Mouse (Mus musculus) 416B (cell line): Measurements from ENCODE around the gene Kmt2d.

Source experiments
- DNase-seq: peaks from one replicate; pipeline ENCODE4 v3.0.0; 2011; ENCODE audit warnings: low read depth

Gene Kmt2d

DNA sequence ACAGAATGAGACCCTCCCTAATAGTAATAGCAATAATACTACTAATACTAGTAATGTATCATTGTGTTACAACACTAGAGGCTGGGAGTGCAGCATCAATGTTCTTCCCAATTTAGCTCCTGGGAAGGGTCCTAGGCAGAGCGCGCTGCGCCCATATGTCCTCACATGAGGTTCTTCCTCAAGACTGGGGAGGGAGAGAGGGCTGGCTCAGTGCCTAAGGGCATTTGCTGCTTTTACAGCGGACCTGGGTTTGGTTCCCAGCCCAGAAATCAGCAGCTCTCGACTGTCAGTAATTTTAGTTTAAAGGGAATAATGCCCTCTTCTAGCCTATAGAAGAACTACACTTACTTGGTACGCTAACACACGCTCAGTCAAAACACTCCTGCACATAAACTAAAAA, 16.5 kb upstream of the Kmt2d start:
- DNase-seq = no peak

GRCm38 (mm10) chr15:98886667-98887387, 15.8 kb upstream of the Kmt2d start:
- no peak for DNase-seq

GRCm38 (mm10) chr15:98884106-98884505, 13.1 kb upstream of the Kmt2d start:
- DNase-seq = no peak

DNA sequence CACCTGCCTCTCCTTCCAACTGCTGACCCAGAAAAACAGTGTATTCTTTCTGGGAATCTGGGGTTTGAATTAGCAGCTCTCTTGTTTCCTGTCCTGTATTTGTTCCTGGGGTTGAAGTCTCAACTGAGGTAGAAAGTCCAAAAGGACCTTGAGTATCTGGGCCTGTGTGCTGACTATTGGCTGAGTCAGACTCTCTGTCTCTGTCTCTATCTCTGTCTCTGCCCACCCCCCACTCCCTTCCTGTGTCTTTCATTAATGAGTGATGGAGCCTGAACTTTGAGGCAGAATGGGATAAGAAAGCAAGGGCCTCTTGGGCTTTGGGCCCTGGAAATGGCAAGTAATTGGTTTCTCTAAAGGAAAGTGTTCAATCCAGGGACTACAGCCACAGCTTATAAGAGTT, 12.7 kb upstream of the Kmt2d start:
- no peak for DNase-seq

DNA sequence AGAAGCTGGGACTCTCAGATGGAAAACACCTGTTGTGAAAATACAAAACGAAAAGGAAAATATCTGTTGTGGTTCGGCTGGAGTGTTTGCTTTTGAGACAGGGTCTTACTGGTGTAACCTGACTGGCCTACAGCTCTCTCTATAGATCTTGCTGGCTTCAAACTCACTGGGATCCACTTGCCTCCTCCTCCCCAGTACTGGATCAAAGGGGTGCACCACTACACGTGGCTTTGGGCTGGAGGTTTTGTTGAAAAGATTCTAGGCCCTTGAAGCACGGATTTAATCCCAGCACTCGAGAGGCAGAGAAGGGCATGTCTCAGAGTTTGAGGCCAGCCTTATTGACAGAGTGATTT, 10.6 kb upstream of the Kmt2d start:
- no peak for DNase-seq

GRCm38 (mm10) chr15:98880978-98881655, 10.1 kb upstream of the Kmt2d start:
- peak; percentile 99 for DNase-seq

DNA sequence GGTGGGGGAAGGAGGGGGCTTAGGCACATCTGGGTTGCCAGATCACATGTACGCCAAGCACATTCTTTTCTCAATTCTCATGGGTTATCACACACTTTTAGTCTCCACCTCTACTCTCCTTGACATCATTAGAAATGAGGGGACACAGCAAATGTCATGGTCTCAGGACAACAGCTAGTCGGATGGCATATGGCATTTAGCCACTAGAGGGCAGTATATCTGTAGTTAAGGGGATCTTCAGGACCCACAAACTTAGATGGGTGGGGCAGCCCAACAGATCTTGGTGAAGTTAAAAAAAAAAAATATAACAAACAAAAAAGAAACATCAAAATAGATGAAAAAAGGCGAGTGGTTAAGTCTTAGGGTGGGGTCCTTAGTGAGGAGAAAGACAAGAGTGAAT, 6.3 kb upstream of the Kmt2d start:
- DNase-seq = peak; percentile 87

GRCm38 (mm10) chr15:98871916-98872888, 1.2 kb upstream of the Kmt2d start:
- DNase-seq = peak; percentile 96

DNA sequence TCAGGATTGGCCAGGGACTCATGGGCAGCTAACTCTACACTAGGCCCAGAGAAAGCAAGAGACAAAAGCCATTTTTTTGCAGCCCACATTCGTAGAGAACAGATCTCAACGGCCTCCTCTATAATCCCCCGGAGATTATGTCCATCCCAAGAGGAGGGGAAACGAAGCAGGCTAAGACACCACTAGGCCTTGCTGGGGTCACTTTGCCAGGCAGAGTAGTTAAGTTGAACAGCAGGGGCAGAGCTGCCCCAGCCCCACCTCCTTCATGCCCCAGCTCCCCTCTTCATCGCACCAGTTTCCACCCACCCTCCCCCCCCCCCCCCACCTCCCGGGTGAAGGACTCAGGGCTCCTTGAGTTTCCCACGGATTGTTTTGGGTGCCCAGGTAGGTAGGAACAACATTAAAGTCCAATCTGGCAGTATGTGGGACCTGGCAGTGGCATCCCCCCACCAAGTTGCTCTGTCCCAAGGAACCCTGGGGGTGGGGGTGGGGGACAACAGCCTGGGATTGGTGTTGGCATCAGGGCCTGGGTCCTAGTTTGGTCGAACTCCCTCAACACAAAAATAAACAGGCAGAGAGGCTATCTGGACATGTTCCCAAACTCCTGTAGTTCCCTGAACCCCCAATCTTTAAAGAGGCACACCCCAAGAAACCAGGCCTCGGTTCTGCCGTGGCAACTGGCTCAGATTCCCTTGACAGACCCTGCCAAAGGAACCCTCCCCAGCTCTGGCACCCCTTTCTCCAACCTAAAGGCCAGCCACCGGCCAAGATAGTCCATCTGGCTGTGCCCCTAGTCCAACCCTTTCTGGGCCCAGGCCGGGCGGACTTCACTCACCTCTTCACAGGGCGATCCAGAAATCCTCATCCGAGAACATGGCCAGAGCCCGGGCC, 580 bp downstream of the Kmt2d start:
- no peak for DNase-seq

DNA sequence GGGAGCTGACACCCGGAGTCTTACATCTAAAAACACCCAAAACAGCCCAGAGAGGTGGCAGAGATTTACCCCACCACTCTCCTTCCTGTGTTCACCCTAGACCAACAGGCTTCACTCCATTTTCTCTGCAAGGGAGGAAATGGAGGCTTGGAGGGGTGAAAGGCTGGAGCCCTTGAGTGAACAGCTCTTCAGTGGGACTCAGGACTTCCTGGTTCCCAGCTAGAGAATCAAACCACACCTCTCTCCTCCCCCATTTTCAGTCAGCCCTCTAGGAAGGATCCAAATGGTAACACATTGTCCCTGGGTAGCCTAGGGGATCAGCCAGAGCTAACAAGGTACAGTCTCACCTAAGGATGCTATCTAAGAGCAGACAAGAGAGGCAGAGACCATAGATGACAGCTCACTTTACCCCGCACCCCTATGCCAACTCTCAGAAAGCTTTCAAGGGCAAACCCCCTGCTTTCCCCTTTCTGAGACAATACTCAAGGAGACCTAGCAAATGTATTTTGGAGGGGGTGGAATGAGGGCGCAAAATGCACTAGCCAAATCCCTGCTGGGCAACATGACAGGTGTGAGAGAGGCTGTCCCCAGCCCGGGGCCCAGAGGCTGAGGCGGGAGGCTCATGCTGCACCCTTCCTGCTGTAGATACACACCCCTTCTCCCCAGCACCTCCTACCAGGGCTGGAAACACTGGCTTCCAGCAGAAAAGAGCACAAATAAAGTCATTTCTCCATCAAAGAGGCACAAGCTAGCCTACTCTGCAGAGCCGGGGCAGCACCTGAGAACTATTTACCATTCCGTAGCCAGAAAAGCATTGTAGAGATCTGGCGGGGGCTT, 1.4 kb downstream of the Kmt2d start:
- DNase-seq = peak; percentile 62

- DNase-seq = peak; percentile 25
Measured at GRCm38 (mm10) chr15:98868346-98869063, 2.5 kb downstream of the Kmt2d start.

GRCm38 (mm10) chr15:98867321-98867720, 3.7 kb downstream of the Kmt2d start:
- peak; percentile 93 for DNase-seq

DNA sequence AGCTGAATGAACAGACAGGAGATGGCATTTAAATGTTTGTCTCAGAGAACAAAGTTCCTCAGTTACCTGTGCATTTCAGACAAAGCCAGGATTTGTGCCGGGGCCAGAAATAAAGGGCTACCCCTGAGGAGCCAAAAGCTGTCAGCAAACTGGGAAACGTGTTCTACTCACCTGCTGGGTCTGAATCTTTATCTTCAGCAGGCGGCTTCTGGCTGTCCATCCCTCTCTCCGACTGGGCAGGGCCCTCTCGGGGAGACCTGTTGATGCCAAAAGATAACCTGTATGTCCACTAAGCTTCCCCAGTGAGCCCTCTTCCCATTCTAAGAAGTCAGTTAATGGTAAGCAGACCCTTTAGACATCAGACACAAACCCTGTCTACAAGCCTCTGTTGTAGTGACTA, 4.5 kb downstream of the Kmt2d start:
- no peak for DNase-seq

- no peak for DNase-seq
Measured at GRCm38 (mm10) chr15:98865771-98866170, 5.2 kb downstream of the Kmt2d start.

GRCm38 (mm10) chr15:98864951-98865350, 6.1 kb downstream of the Kmt2d start:
- DNase-seq = no peak

GRCm38 (mm10) chr15:98863451-98863958, 7.5 kb downstream of the Kmt2d start:
- DNase-seq = no peak

- DNase-seq = no peak
Measured at GRCm38 (mm10) chr15:98861701-98862410, 9.1 kb downstream of the Kmt2d start.

DNA sequence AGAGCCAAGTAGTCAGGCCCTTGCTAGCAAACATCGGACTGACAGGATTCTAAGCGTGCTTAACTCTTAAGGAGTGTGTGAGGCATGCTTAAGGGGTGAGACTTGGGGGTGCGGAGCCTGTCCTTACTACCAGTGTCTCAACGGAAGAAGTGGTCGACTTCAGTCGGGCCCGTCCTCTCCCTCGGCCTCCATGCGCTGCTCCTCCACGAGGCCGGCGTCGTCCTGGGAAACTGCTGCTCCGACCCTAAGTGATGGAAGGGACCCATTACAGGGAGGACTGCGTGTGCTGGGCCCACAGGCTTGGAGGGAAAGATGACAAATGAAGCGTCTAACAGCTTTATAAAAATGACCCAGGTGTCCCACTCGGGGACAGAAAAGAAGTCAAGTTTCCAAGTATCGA, 10.1 kb downstream of the Kmt2d start:
- no peak for DNase-seq
